Mouse (Mus musculus) midbrain, embryonic 13.5 days (tissue): ENCODE results near the gene Elmo3. TPM values are rescaled to one million over a fixed set of nuclear protein-coding genes. Genes with fewer than 3 reads are reported as not detected.
A peak's percentile ranks its signal among the peaks of the same experiment; 100 is the strongest.
"Not testable (repeated sequence)": the region's sequence is repeated elsewhere in the genome, so short reads cannot be mapped to it uniquely, and the experiment has no call there.

Source experiments
- ATAC-seq: fragments of 200-750 bp; cut with Nextera tagmentation; 2 replicates; pipeline ENCODE4 v1.8.0; 2017; ENCODE audit warnings: mild to moderate bottlenecking, moderate TSS enrichment, moderate library complexity
- H3K27ac ChIP-seq: fragments of 300-500 bp; sonication (generic); 2 replicates; pipeline ENCODE4 v1.5.1; 2015; ENCODE audit warnings: inconsistent platforms, mild to moderate bottlenecking, moderate library complexity
- H3K27me3 ChIP-seq: fragments of 300-500 bp; sonication (generic); 2 replicates; pipeline ENCODE4 v1.6.1; 2015; ENCODE audit warnings: mild to moderate bottlenecking, inconsistent platforms
- H3K36me3 ChIP-seq: fragments of 300-500 bp; sonication (generic); 2 replicates; pipeline ENCODE4 v1.6.1; 2015; ENCODE audit warnings: mild to moderate bottlenecking, inconsistent platforms
- H3K4me1 ChIP-seq: fragments of 300-500 bp; sonication (generic); replicated peaks from 2 replicates; pipeline ENCODE4 v1.6.1; 2015; ENCODE audit warnings: inconsistent platforms
- H3K4me2 ChIP-seq: fragments of 300-500 bp; sonication (generic); replicated peaks from 2 replicates; pipeline ENCODE4 v1.6.1; 2015; ENCODE audit warnings: moderate library complexity, mild to moderate bottlenecking, inconsistent platforms
- H3K4me3 ChIP-seq: fragments of 300-500 bp; sonication (generic); replicated peaks from 2 replicates; pipeline ENCODE4 v1.5.1; 2015; ENCODE audit warnings: mild to moderate bottlenecking, inconsistent platforms
- H3K9ac ChIP-seq: fragments of 300-500 bp; sonication (generic); replicated peaks from 2 replicates; pipeline ENCODE4 v1.6.1; 2015; ENCODE audit warnings: mild to moderate bottlenecking, inconsistent platforms
- H3K9me3 ChIP-seq: fragments of 300-500 bp; sonication (generic); 2 replicates; pipeline ENCODE4 v1.6.1; 2016; ENCODE audit warnings: mild to moderate bottlenecking, inconsistent platforms
- WGBS: fragments of 180-500 bp; shearing (Covaris S2); methylation state at CpG from one replicate; pipeline ENCODE4 v1.1.7; 2015; 5-methylcytosine and 5-hydroxymethylcytosine counted together
- polyA plus RNA-seq: library from polyadenylated mRNA; unstranded; fragments of >200 nt; fragmentation: Nextera tagmentation; extraction: Ambion mirVana; gene quantifications from 2 replicates; pipeline ENCODE4 v1.2.1, GENCODE M21; 2015

The Elmo3 gene
- polyA plus RNA-seq, 1 experiment from 2014 or later: 0.97 TPM

GRCm38 (mm10) chr8:105281821-105282220, 23.6 kb upstream of the Elmo3 start:
- H3K9ac ChIP-seq: no peak overlapping the region
- H3K27ac ChIP-seq: no peak overlapping the region
- peaks cover 49% of the 10 kb centered on the region for H3K27me3 ChIP-seq
- no peak for ATAC-seq
- peaks cover 64% of the 10 kb centered on the region for H3K36me3 ChIP-seq
- H3K4me3 ChIP-seq: no peak overlapping the region
- peaks cover 36% of the 10 kb centered on the region for H3K4me1 ChIP-seq
- H3K9me3 ChIP-seq: no peaks in the 10 kb centered on the region
- H3K4me2 ChIP-seq: no peak overlapping the region
- 89% methylated on average over 12 of the region's 12 CpGs for WGBS

- Histone ChIP-seq H3K9ac (no peak overlapping the region), H3K4me2 (no peak overlapping the region), H3K27me3 (peaks cover 45% of the 10 kb centered on the region), H3K36me3 (peaks cover 64% of the 10 kb centered on the region), H3K4me3 (no peak overlapping the region), H3K27ac (no peak overlapping the region), H3K4me1 (peaks cover 37% of the 10 kb centered on the region), H3K9me3 (no peaks in the 10 kb centered on the region)
- no peak for ATAC-seq
- 94% methylated on average over 4 of the region's 4 CpGs for WGBS
Measured at GRCm38 (mm10) chr8:105282239-105282638, 23.2 kb upstream of the Elmo3 start.

- H3K27me3 ChIP-seq: peaks cover 37% of the 10 kb centered on the region
- ATAC-seq: peak; percentile 49
- no peak overlapping the region for H3K4me3 ChIP-seq
- 27% methylated on average over 23 of the region's 23 CpGs for WGBS
- H3K36me3 ChIP-seq: peaks cover 64% of the 10 kb centered on the region
- H3K4me1 ChIP-seq: peaks cover 45% of the 10 kb centered on the region
- H3K27ac ChIP-seq: no peak overlapping the region
- no peak overlapping the region for H3K4me2 ChIP-seq
- H3K9ac ChIP-seq: no peak overlapping the region
- no peaks in the 10 kb centered on the region for H3K9me3 ChIP-seq
Measured at GRCm38 (mm10) chr8:105283074-105283473, 22.3 kb upstream of the Elmo3 start.

GRCm38 (mm10) chr8:105285514-105285913, 19.9 kb upstream of the Elmo3 start:
- no peak for ATAC-seq
- Histone ChIP-seq H3K36me3 (peaks cover 51% of the 10 kb centered on the region), H3K4me1 (peaks cover 52% of the 10 kb centered on the region), H3K9me3 (no peaks in the 10 kb centered on the region), H3K4me3 (no peak overlapping the region), H3K27me3 (peaks cover 17% of the 10 kb centered on the region), H3K27ac (no peak overlapping the region), H3K4me2 (peak overlapping the region; percentile 81; the same call in 1 of the 2 replicates), H3K9ac (0 out of 2 replicates have a peak overlapping the region, but pooled peaks have one; percentile 39)
- WGBS: 40% methylated on average over 12 of the region's 12 CpGs

- no peak overlapping the region for H3K9ac ChIP-seq
Measured at GRCm38 (mm10) chr8:105286907-105287306, 18.5 kb upstream of the Elmo3 start.

GRCm38 (mm10) chr8:105288231-105288630, 17.2 kb upstream of the Elmo3 start:
- H3K4me3 ChIP-seq: peak overlapping the region; percentile 56
- peak overlapping the region; percentile 93; the same call in 1 of the 2 replicates for H3K27ac ChIP-seq
- 81% methylated on average over 5 of the region's 5 CpGs for WGBS
- peak overlapping the region; percentile 70 for H3K9ac ChIP-seq
- H3K36me3 ChIP-seq: peaks cover 28% of the 10 kb centered on the region
- peak overlapping the region; percentile 81 for H3K4me2 ChIP-seq
- H3K9me3 ChIP-seq: no peaks in the 10 kb centered on the region
- peaks cover 12% of the 10 kb centered on the region for H3K27me3 ChIP-seq
- H3K4me1 ChIP-seq: peaks cover 57% of the 10 kb centered on the region
- no peak for ATAC-seq

More at GRCm38 (mm10) chr8:105286907-105287306, 18.5 kb upstream of the Elmo3 start:
- H3K4me2 ChIP-seq: peak overlapping the region; percentile 81
- WGBS: 82% methylated on average over 4 of the region's 4 CpGs
- no peak for ATAC-seq
- peak overlapping the region; percentile 56 for H3K4me3 ChIP-seq
- H3K27ac ChIP-seq: no peak overlapping the region
- H3K9me3 ChIP-seq: no peaks in the 10 kb centered on the region
- H3K36me3 ChIP-seq: peaks cover 40% of the 10 kb centered on the region
- H3K27me3 ChIP-seq: peaks cover 12% of the 10 kb centered on the region
- H3K4me1 ChIP-seq: peaks cover 57% of the 10 kb centered on the region

GRCm38 (mm10) chr8:105288958-105289732, 16.3 kb upstream of the Elmo3 start:
- H3K27ac ChIP-seq: peak overlapping the region; percentile 93
- peak overlapping the region; percentile 70 for H3K9ac ChIP-seq
- peaks cover 57% of the 10 kb centered on the region for H3K4me1 ChIP-seq
- ATAC-seq: peak; percentile 91
- H3K27me3 ChIP-seq: peaks cover 20% of the 10 kb centered on the region
- no peaks in the 10 kb centered on the region for H3K9me3 ChIP-seq
- whole genome bisulfite sequencing: under 1% methylated on average over 53 of the region's 53 CpGs
- peak overlapping the region; percentile 81 for H3K4me2 ChIP-seq
- peak overlapping the region; percentile 56 for H3K4me3 ChIP-seq
- peaks cover 21% of the 10 kb centered on the region for H3K36me3 ChIP-seq

GRCm38 (mm10) chr8:105289805-105290460, 15.5 kb upstream of the Elmo3 start, which contains the start of gene 4931428F04Rik:
TSS of gene 4931428F04Rik (minus strand) at chr8:105289864.
- Histone ChIP-seq H3K4me1 (peaks cover 54% of the 10 kb centered on the region), H3K36me3 (peaks cover 15% of the 10 kb centered on the region), H3K9me3 (no peaks in the 10 kb centered on the region), H3K27ac (peak within 1 kb of the TSS; percentile 93), H3K27me3 (peaks cover 20% of the 10 kb centered on the region), H3K4me3 (peak within 1 kb of the TSS; percentile 56), H3K4me2 (peak within 1 kb of the TSS; percentile 81), H3K9ac (peak within 1 kb of the TSS; percentile 70)
- 1% methylated on average over 43 of the region's 43 CpGs for WGBS
- ATAC-seq: peak; percentile 49

GRCm38 (mm10) chr8:105290554-105291314, 14.7 kb upstream of the Elmo3 start:
- 6% methylated on average over 31 of the region's 31 CpGs for WGBS
- Histone ChIP-seq H3K4me3 (peak overlapping the region; percentile 56), H3K36me3 (peaks cover 7% of the 10 kb centered on the region; the same call in 1 of the 2 replicates), H3K9ac (peak overlapping the region; percentile 70; the same call in 1 of the 2 replicates), H3K4me1 (peaks cover 46% of the 10 kb centered on the region), H3K4me2 (peak overlapping the region; percentile 81), H3K27me3 (peaks cover 20% of the 10 kb centered on the region), H3K9me3 (no peaks in the 10 kb centered on the region), H3K27ac (no peak overlapping the region)
- no peak for ATAC-seq

GRCm38 (mm10) chr8:105291364-105291763, 14.0 kb upstream of the Elmo3 start:
- ATAC-seq, H3K4me3 ChIP-seq, H3K27ac ChIP-seq, H3K9me3 ChIP-seq, H3K4me2 ChIP-seq, H3K9ac ChIP-seq, H3K36me3 ChIP-seq: not testable (repeated sequence)
- H3K27me3 ChIP-seq: peaks cover 20% of the 10 kb centered on the region
- WGBS: 86% methylated on average over 8 of the region's 8 CpGs
- H3K4me1 ChIP-seq: peaks cover 40% of the 10 kb centered on the region

- H3K4me3 ChIP-seq, ATAC-seq, H3K9me3 ChIP-seq, H3K27ac ChIP-seq, H3K4me2 ChIP-seq, H3K36me3 ChIP-seq, H3K9ac ChIP-seq: not testable (repeated sequence)
- Histone ChIP-seq H3K4me1 (peaks cover 38% of the 10 kb centered on the region), H3K27me3 (peaks cover 20% of the 10 kb centered on the region)
- WGBS: 75% methylated on average over 3 of the region's 3 CpGs
Measured at GRCm38 (mm10) chr8:105291802-105292201, 13.6 kb upstream of the Elmo3 start.
